Mouse (Mus musculus) MEL (cell line): ENCODE measurements around the gene Eno2. TPM values are rescaled to one million over a fixed set of nuclear protein-coding genes. Genes with fewer than 3 reads are reported as not detected.
"Not testable (repeated sequence)": the region's sequence is repeated elsewhere in the genome, so short reads cannot be mapped to it uniquely, and the experiment has no call there.

Experiments
- DNase-seq: peaks from one replicate; pipeline ENCODE4 v3.0.0; 2011; ENCODE audit warnings: low read depth, low spot score
- H3K27ac ChIP-seq: 2 replicates; pipeline ENCODE4 v1.5.1; 2012; ENCODE audit warnings: low read depth, mild to moderate bottlenecking, control low read depth, low read length, moderate library complexity; ENCODE audit not compliant: control insufficient read depth
- H3K27me3 ChIP-seq, 2 experiments: fragments of 150-350 bp in 1 of 2; sonication (generic) in 1 of 2; 2 replicates each; pipeline ENCODE4 v1.6.1; 2012; ENCODE audit warnings: low read length in 2 of 2, mild to moderate bottlenecking in 2 of 2, improper control_type of control experiment in 1 of 2, moderate library complexity in 1 of 2; ENCODE audit not compliant: insufficient read depth in 2 of 2, control insufficient read depth in 1 of 2
- H3K36me3 ChIP-seq, 2 experiments: 2 replicates each; pipeline ENCODE4 v1.6.1; 2012 to 2014; ENCODE audit warnings: low read length in 2 of 2, improper control_type of control experiment in 1 of 2, inconsistent platforms in 1 of 2, mild to moderate bottlenecking in 1 of 2; ENCODE audit not compliant: insufficient read depth in 2 of 2, control insufficient read depth in 1 of 2
- H3K4me1 ChIP-seq, 2 experiments: fragments of 150-350 bp in 1 of 2; sonication (generic) in 1 of 2; 2 replicates each; pipeline ENCODE4 v1.6.1; 2012; ENCODE audit warnings: low read length in 2 of 2, improper control_type of control experiment in 1 of 2, mild to moderate bottlenecking in 1 of 2; ENCODE audit not compliant: insufficient read depth in 2 of 2, control insufficient read depth in 1 of 2
- H3K4me3 ChIP-seq, 2 experiments: fragments of 150-350 bp in 1 of 2; sonication (generic) in 1 of 2; 2 replicates each; pipeline ENCODE4 v1.5.1; 2012; ENCODE audit warnings: low read depth in 2 of 2, low read length in 2 of 2, mild to moderate bottlenecking in 2 of 2, moderate library complexity in 2 of 2, control low read depth in 1 of 2, improper control_type of control experiment in 1 of 2; ENCODE audit not compliant: control insufficient read depth in 1 of 2, insufficient read depth in 1 of 2
- H3K79me2 ChIP-seq: 2 replicates; pipeline ENCODE4 v1.6.1; 2012; ENCODE audit warnings: mild to moderate bottlenecking, low read length, moderate library complexity; ENCODE audit not compliant: control insufficient read depth, poor library complexity, insufficient read depth
- H3K9ac ChIP-seq: 2 replicates; pipeline ENCODE4 v1.6.1; 2012; ENCODE audit warnings: low read depth, mild to moderate bottlenecking, control low read depth, low read length, moderate library complexity; ENCODE audit not compliant: control insufficient read depth, poor library complexity, severe bottlenecking
- H3K9me3 ChIP-seq: fragments of 150-350 bp; sonication (generic); replicated peaks from 2 replicates; pipeline ENCODE4 v1.6.1; 2012; ENCODE audit warnings: mild to moderate bottlenecking, low read length, improper control_type of control experiment, moderate library complexity; ENCODE audit not compliant: insufficient read depth
- GABPA ChIP-seq: IDR thresholded peaks from 2 replicates; pipeline ENCODE4 v1.6.1; 2012; ENCODE audit warnings: low read depth, mild to moderate bottlenecking, inconsistent platforms, low read length, improper control_type of control experiment, moderate library complexity
- HCFC1 ChIP-seq: IDR thresholded peaks from 2 replicates; pipeline ENCODE4 v1.6.1; 2012; ENCODE audit warnings: low read depth, mild to moderate bottlenecking, inconsistent platforms, low read length, improper control_type of control experiment, moderate library complexity
- POLR2A ChIP-seq, 2 experiments: IDR thresholded peaks; 2 replicates each; pipeline ENCODE4 v1.6.1; 2011 to 2012; ENCODE audit warnings: low read length in 2 of 2, mild to moderate bottlenecking in 2 of 2, control low read depth in 1 of 2, improper control_type of control experiment in 1 of 2, low read depth in 1 of 2, moderate library complexity in 1 of 2; ENCODE audit not compliant: control insufficient read depth in 1 of 2, insufficient read depth in 1 of 2, poor library complexity in 1 of 2
- POLR2AphosphoS2 ChIP-seq: IDR thresholded peaks from 2 replicates; pipeline ENCODE4 v1.6.1; 2011; ENCODE audit warnings: low read length, improper control_type of control experiment
- UBTF ChIP-seq: IDR thresholded peaks from 2 replicates; pipeline ENCODE4 v1.6.1; 2012; ENCODE audit warnings: low read depth, mild to moderate bottlenecking, inconsistent platforms, low read length, improper control_type of control experiment, moderate library complexity, borderline replicate concordance; ENCODE audit not compliant: insufficient read depth
- polyA plus RNA-seq, 2 experiments: library from polyadenylated mRNA; stranded (reverse) in 1 of 2; unstranded in 1 of 2; fragments of >175 nt in 1 of 2; fragments of >200 nt in 1 of 2; gene quantifications; 2 replicates each; pipeline versions ENCODE4 v1.2.1 to v1.2.4; 2012; ENCODE audit warnings: low replicate concordance in 2 of 2, low read depth in 1 of 2; ENCODE audit not compliant: insufficient read length in 2 of 2, insufficient read depth in 1 of 2, missing spikeins in 1 of 2
- total RNA-seq: library from RNA; depleted of rRNA; stranded (reverse); fragments of 300-350 nt; gene quantifications from 2 replicates; pipeline ENCODE4 v1.2.3, GENCODE M21; 2012

Eno2 gene
- total and polyA plus RNA-seq, 3 experiments = 3.2 to 12.5 TPM; not detected in 1

DNA sequence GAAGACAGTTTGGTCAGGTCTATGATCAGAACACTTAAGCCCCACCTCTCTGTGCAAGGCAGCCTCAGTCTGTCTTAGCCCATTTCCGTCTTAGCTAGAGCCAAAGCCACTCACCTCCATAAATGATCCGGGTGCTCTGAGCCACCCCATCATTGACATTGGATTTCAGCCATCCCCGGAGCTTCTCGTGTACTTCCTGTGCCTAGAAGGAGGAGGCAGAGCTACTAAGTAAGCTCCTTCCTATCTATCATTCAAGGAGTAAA, 41.9 kb upstream of the Eno2 start:
- H3K27ac ChIP-seq = no peak overlapping the region
- H3K4me1 ChIP-seq = peaks cover 0 to 33% of the 10 kb centered on the region in 2 experiments; a peak in 3 of 4 replicates
- peak; percentile 22 for DNase-seq
- no peak overlapping the region for H3K9ac ChIP-seq
- no peak overlapping the region for H3K4me3 ChIP-seq
- H3K79me2 ChIP-seq = peaks cover 19% of the 10 kb centered on the region
- no peak for TF ChIP-seq HCFC1
- TF ChIP-seq UBTF = no peak
- no peak for TF ChIP-seq GABPA
- peaks cover 4 to 15% of the 10 kb centered on the region in 2 experiments for H3K36me3 ChIP-seq
- H3K27me3 ChIP-seq = no peaks in the 10 kb centered on the region
- H3K9me3 ChIP-seq = no peaks in the 10 kb centered on the region

DNA sequence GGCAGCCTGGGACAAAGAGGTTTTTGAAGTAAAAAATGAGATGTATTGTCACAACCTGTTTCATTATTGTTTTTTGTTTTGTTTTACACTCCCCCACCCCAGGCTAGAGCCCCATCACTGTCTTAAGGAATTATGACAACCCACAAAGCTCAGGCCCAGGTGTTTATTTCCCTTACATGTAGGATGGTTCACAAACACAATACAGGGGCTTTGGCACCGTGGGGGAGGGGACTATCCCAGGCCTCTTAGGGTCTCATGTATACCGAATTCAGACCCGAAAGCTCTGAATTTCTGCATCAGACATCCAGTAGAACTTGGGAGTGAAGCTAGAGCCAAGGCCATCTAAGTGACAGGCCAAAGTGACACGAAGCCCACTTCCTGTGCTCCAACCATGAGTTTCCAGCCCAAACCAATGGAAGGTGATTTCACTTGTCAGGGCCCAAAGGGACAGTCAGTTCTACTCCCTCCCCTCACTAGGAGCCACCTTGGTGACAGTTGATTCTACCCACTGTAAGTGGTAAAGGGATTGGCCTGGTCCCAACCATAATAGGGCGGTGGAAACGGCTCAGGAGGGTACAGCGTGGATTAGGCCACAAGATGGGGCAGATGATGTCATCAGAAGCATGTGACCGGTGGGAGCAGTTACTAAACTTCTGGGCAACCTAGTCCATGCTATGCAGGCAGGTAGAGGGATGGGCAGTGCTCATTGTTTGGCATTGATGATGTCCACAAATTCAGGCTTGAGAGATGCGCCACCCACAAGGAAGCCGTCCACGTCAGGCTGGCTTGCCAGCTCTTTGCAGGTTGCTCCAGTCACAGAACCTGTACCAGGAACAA, 41.3 kb upstream of the Eno2 start:
- not testable (repeated sequence) for H3K27ac ChIP-seq, H3K9me3 ChIP-seq, H3K4me3 ChIP-seq, H3K27me3 ChIP-seq, H3K9ac ChIP-seq
- peaks cover 4 to 16% of the 10 kb centered on the region in 2 experiments for H3K36me3 ChIP-seq
- peaks cover 19% of the 10 kb centered on the region for H3K79me2 ChIP-seq
- peaks cover 0 to 34% of the 10 kb centered on the region in 2 experiments; a peak in 3 of 4 replicates for H3K4me1 ChIP-seq
- peak; percentile 21 for DNase-seq

GRCm38 (mm10) chr6:124809775-124810538, 40.5 kb upstream of the Eno2 start:
- TF ChIP-seq POLR2A (IDR thresholded peaks at IDR 0.05; ENCODE audit: control insufficient read depth in 1 of 2, insufficient read depth in 1 of 2, low read depth in 1 of 2, low read length in 2 of 2, poor library complexity in 1 of 2) (peak; percentile 22 to 45; a peak in 2 of 4 replicates), POLR2AphosphoS2 (peak; percentile 34; the same call in 1 of the 2 replicates), HCFC1 (no peak; the same call in 1 of the 2 replicates)
- peak; percentile 69 for DNase-seq
- H3K9ac ChIP-seq = peak overlapping the region; percentile 81
- H3K79me2 ChIP-seq = peaks cover 19% of the 10 kb centered on the region
- H3K27me3 ChIP-seq = no peaks in the 10 kb centered on the region
- no peaks in the 10 kb centered on the region for H3K9me3 ChIP-seq
- H3K4me3 ChIP-seq = peak overlapping the region; percentile 78 to 95
- H3K36me3 ChIP-seq = peaks cover 4 to 16% of the 10 kb centered on the region in 2 experiments
- H3K27ac ChIP-seq = peak overlapping the region; percentile 13; the same call in 1 of the 2 replicates
- H3K4me1 ChIP-seq = peaks cover 0 to 36% of the 10 kb centered on the region in 2 experiments; a peak in 3 of 4 replicates
